Mouse (Mus musculus) megakaryocyte, embryonic 14.5 days (primary cell): ENCODE measurements around the gene Dap.

Experiments used
- FLI1 ChIP-seq: IDR thresholded peaks from 2 replicates; pipeline ENCODE4 v1.6.1; 2012; ENCODE audit warnings: low read length, inconsistent platforms, mixed read lengths
- GATA1 ChIP-seq: IDR thresholded peaks from 3 replicates; pipeline ENCODE4 v1.6.1; 2012; ENCODE audit warnings: mixed read lengths, low read length, inconsistent platforms, borderline replicate concordance

GRCm38 (mm10) chr15:31185506-31185905 is 38.6 kb upstream of the Dap start:
- TF ChIP-seq GATA1 (no peak), FLI1 (no peak)
